Mouse (Mus musculus) cerebellum, adult 11-12 months (tissue): Measurements from ENCODE around the gene Azi2.

Source experiments
- DNase-seq: peaks from one replicate; pipeline ENCODE4 v3.0.0; 2022

Azi2 gene

GRCm38 (mm10) chr9:118083834-118084233 lies 43.5 kb downstream of the Azi2 start:
- DNase-seq: no peak

DNA sequence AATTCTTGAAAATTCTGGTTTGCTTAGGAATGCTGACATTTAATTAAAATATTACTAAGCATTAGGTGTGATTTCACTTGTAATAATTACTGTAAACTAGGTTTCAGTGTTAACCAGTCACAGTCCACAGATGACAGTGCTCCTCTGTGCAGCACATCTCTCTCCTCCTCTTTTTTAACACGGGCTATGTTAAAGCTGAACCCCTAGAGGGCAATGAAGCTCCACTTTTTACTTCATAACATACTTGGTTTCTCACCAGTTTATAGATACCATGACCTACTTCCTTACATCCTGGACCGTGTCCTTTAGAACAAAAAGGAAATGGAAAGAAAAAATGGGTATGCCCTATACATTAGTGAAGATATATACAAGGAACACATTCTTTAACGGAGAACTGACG lies 59.1 kb downstream of the Azi2 start:
- DNase-seq: no peak

- no peak for DNase-seq
These were observed 60.2 kb downstream of the Azi2 start for GRCm38 (mm10) chr9:118100484-118100883.

- DNase-seq: no peak
These were observed 61.5 kb downstream of the Azi2 start for GRCm38 (mm10) chr9:118101802-118102201.

DNA sequence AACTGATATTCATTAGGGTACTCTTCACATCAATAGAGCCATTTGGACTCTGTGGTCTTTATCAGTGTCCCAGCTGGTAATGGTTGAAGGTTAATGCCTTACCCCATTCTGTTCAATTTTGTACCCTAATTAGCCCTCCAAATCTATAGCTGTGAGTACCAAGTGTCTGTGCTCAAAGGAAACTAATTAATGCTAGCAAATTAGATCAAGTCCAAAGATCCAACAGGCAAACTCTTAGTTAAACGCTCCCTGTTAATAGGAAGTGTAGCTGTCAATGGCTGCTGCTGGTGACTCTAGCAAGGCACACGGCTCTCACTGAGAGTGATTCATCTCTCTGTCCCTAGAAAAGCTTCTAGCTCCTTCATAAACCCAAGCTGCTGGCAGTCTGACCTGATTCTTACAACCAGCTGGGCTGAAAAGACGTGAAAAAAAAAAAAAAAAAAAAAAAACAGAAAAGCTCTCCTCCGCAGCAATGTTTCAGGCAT lies 68.3 kb downstream of the Azi2 start:
- DNase-seq: no peak

DNA sequence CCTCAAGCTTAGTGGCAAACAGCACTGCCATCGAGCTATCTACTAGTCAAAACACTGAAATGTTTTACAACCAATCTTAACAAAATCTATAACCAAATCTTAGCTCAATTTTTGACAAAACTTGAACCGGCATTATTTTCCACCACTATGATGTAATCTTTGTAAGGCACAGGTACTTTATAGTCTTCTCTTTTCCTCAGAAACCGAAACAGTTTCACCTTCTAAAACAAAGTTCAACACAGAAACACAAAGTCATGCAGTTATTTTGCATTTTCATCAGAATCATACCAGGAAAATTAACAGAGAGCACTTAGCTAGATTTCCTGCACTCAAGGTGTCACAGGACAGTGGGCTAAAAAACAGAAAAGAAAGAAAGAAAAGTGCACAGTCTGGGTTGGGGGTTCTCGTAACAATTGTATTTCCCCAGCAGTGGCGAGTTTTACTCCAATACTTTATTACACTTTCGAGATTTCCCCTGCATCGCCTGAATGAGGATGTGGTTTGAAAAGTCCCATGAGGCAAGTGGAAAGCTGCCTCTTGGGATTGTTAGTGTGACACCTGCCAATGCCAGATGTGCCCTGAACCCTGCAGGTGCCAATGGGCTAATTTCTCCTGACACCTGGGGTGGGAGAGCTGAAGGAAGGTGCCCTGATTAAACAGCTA lies 69.5 kb downstream of the Azi2 start:
- DNase-seq: no peak

- no peak for DNase-seq
These were observed 70.0 kb downstream of the Azi2 start for GRCm38 (mm10) chr9:118110360-118110710.
